Mouse (Mus musculus) embryo, embryonic 10.5 days (tissue): ENCODE results near the gene Retnlg.
"Not testable (repeated sequence)": the region's sequence is repeated elsewhere in the genome, so short reads cannot be mapped to it uniquely, and the experiment has no call there.

Source experiments
- DNase-seq: peaks from one replicate; pipeline ENCODE4 v3.0.0-alpha.2; 2015; ENCODE audit warnings: low spot score

The Retnlg gene

GRCm38 (mm10) chr16:48872321-48872720 lies at the start of gene Retnlg:
Gene Retnlg, plus strand, starts transcription at chr16:48872621.
- no peak for DNase-seq

- no peak for DNase-seq
Measured at GRCm38 (mm10) chr16:48826474-48826873, 45.9 kb upstream of the Retnlg start.

GRCm38 (mm10) chr16:48827625-48828024 lies 44.8 kb upstream of the Retnlg start:
- DNase-seq, result no peak

GRCm38 (mm10) chr16:48829060-48829459 lies 43.4 kb upstream of the Retnlg start:
- no peak for DNase-seq

- no peak for DNase-seq
Measured at GRCm38 (mm10) chr16:48832055-48832454, 40.4 kb upstream of the Retnlg start.

- DNase-seq, result not testable (repeated sequence)
Measured at GRCm38 (mm10) chr16:48833626-48834025, 38.8 kb upstream of the Retnlg start.

- DNase-seq, result no peak
Measured at GRCm38 (mm10) chr16:48842266-48842665, 30.2 kb upstream of the Retnlg start, which contains the start of gene Retnla. Gene Retnla, plus strand, starts transcription at chr16:48842551.

- no peak for DNase-seq
Measured at GRCm38 (mm10) chr16:48843671-48844386, 28.6 kb upstream of the Retnlg start.

GRCm38 (mm10) chr16:48865004-48865403 lies 7.4 kb upstream of the Retnlg start:
- DNase-seq, result not testable (repeated sequence)

GRCm38 (mm10) chr16:48867690-48868089 lies 4.7 kb upstream of the Retnlg start:
- DNase-seq, result no peak

GRCm38 (mm10) chr16:48868663-48869062 lies 3.8 kb upstream of the Retnlg start:
- no peak for DNase-seq

GRCm38 (mm10) chr16:48869671-48870070 lies 2.8 kb upstream of the Retnlg start:
- no peak for DNase-seq

GRCm38 (mm10) chr16:48871754-48872153 lies 667 bp upstream of the Retnlg start:
- DNase-seq, result no peak

GRCm38 (mm10) chr16:48890733-48891132 lies 18.3 kb downstream of the Retnlg start:
- no peak for DNase-seq

GRCm38 (mm10) chr16:48899868-48900267 lies 27.4 kb downstream of the Retnlg start:
- DNase-seq, result no peak

- DNase-seq, result no peak
Measured at GRCm38 (mm10) chr16:48911184-48911583, 38.8 kb downstream of the Retnlg start.

- DNase-seq, result no peak
Measured at GRCm38 (mm10) chr16:48913206-48913605, 40.8 kb downstream of the Retnlg start.

- DNase-seq, result no peak
Measured at GRCm38 (mm10) chr16:48923724-48924123, 51.3 kb downstream of the Retnlg start.
